Mouse (Mus musculus): Measurements from ENCODE around the gene Gas2l1. TPM values are rescaled to one million over a fixed set of nuclear protein-coding genes. Genes with fewer than 3 reads are reported as not detected.
"Not testable (repeated sequence)": the region's sequence is repeated elsewhere in the genome, so short reads cannot be mapped to it uniquely, and the experiment has no call there.

Gas2l1 gene
- polyA plus RNA-seq, 1 experiment from 2014 or later: 23.2 TPM

DNA sequence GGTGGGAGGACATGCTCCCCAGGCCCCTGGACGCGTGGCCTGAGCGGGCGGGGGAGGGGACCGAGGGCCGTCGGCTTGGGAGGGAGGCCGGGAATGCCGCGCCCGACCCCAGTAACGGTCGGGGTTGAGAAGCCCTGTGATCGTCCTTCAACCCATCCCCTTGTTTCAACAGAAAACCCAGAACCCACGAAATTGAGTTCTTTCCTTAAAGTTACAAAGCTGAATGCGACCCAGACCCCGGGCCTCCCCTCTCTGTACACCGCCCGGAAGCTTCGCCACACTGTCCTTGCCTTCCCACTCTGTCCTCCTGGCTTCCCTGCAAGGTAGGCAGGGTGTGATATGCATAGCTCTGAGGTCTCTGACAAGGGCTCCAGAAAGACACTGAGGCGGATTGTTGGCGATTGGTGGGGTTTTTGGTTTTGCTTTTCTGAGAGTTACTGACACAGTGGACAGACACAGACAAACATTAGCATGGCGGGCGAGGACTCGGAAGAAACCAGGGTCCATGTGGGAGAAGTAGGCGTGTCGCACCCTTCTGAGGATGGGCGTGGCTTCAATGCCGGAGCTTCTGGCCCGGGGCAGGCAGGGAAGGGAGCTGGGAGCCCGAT is 34.6 kb upstream of the Gas2l1 start:
- H3K4me1 ChIP-seq (ENCODE audit: control insufficient read depth, insufficient read depth, low read length): peaks cover 25% of the 10 kb centered on the region
- H3K27ac ChIP-seq (ENCODE audit: low read depth, low read length): peak overlapping the region; percentile 96
- 0 out of 2 replicates have a peak, but pooled peaks cover 2% of the 10 kb centered on the region for H3K36me3 ChIP-seq (ENCODE audit: control insufficient read depth, insufficient read depth, low read length)
- peak overlapping the region; percentile 99 for H3K9ac ChIP-seq (ENCODE audit: low read depth, low read length)
- H3K9me3 ChIP-seq (replicated peaks; ENCODE audit: control insufficient read depth, low read length): no peaks in the 10 kb centered on the region
- no peaks in the 10 kb centered on the region for H3K27me3 ChIP-seq (ENCODE audit: control insufficient read depth, insufficient read depth, low read length)
- peak; percentile 70 for ATAC-seq (replicated peaks; ENCODE audit: insufficient number of reproducible peaks, low FRiP score, low TSS enrichment)
- H3K4me2 ChIP-seq: peak overlapping the region; percentile 94
- H3K4me3 ChIP-seq (ENCODE audit: low read depth, low read length): peak overlapping the region; percentile 96
- WGBS (ENCODE audit: insufficient replicate concordance): under 1% methylated on average over 31 of the region's 31 CpGs

DNA sequence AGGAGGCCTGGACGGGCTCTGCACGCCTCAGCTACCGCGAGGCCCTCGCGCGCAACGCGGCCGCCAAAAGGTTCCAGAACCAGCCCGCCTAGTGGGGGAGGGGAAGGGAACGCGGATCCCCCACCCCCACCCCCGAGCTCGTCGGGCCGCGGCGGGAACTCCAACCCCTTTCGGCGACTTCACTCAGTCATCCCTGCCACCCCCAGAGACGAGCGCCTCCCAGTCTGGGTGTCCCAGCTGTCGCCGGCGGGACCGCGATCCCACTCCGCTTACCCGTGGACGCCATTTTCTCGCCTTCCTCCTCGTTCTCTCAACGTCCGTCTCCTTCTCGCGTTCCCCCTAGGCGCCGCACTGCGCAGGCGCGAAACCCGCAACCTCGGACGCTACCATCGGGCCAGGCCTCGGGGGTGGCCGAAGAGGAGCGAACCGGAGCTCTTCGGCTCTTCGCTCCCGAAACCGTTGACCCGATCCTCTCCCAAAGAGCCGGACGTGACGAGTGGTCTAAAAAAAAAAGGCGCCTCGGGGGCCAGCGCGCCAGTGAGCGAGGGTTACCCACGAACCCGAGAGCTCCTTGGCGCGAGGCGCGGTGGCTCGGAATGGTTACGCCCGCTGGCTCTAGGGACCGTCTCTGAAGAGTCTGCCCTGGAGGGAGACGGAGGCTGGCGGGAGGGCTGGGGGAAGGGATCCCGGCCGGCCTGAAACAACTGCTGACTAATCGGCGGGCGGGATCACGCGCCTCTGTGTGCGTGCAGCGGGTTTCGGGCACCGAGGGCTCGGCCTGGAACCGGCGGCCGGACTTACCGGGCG is 33.8 kb upstream of the Gas2l1 start, which contains the start of the genes Rhbdd3 and Ewsr1:
TSS of gene Rhbdd3 (plus strand) at position 191 of the 807 bp plus-strand sequence.
TSS of gene Ewsr1 (minus strand) at position 531 of the 807 bp plus-strand sequence.
- H3K4me1 ChIP-seq (ENCODE audit: control insufficient read depth, insufficient read depth, low read length): peaks cover 25% of the 10 kb centered on the region
- under 1% methylated on average over 79 of the region's 92 CpGs for WGBS (ENCODE audit: insufficient replicate concordance)
- ATAC-seq (replicated peaks; ENCODE audit: insufficient number of reproducible peaks, low FRiP score, low TSS enrichment): peak; percentile 89
- no peaks in the 10 kb centered on the region for H3K9me3 ChIP-seq (replicated peaks; ENCODE audit: control insufficient read depth, low read length)
- peak within 1 kb of the TSS; percentile 99 for H3K9ac ChIP-seq (ENCODE audit: low read depth, low read length)
- H3K4me3 ChIP-seq (ENCODE audit: low read depth, low read length): peak within 1 kb of the TSS; percentile 96
- H3K4me2 ChIP-seq: peak within 1 kb of the TSS; percentile 94
- H3K27ac ChIP-seq (ENCODE audit: low read depth, low read length): peak within 1 kb of the TSS; percentile 96
- no peaks in the 10 kb centered on the region for H3K27me3 ChIP-seq (ENCODE audit: control insufficient read depth, insufficient read depth, low read length)
- H3K36me3 ChIP-seq (ENCODE audit: control insufficient read depth, insufficient read depth, low read length): 0 out of 2 replicates have a peak, but pooled peaks cover 2% of the 10 kb centered on the region

DNA sequence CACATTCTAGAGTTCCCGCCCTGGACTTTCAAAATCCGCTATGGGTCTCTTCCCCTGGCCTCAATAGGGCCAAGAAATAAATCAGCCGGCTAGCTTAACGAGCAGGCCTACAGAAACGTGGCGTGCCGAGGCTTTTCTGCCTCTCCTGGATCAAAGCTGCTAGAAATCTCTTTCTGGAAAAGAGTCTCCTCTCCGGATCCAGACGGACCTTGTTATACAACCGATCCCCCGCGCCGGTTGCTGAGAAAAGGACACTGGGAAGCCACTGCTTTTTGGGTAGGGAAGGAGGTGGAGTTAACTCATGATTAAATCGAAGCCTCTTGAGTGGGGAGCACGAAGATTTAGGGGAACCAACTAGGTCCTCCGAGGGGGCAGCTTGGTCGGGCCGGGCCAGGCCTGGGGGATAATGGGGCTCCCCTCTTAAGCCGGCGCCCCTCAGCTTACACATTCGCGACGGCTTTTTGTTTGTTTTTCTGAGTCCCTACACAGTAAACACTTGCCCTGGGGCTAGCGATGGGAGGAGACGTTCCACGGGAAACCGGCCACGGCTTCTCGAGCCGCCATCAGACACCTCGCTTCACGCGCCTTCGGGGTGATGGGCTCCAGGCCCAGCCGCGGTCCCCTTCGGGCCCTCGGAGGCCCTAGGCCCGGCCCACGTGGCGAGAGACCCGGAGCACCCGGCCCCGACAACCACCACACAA is 33.1 kb upstream of the Gas2l1 start:
- 0 out of 2 replicates have a peak, but pooled peaks cover 2% of the 10 kb centered on the region for H3K36me3 ChIP-seq (ENCODE audit: control insufficient read depth, insufficient read depth, low read length)
- WGBS (ENCODE audit: insufficient replicate concordance): under 1% methylated on average over 44 of the region's 44 CpGs
- H3K27me3 ChIP-seq (ENCODE audit: control insufficient read depth, insufficient read depth, low read length): no peaks in the 10 kb centered on the region
- peak overlapping the region; percentile 96 for H3K4me3 ChIP-seq (ENCODE audit: low read depth, low read length)
- no peaks in the 10 kb centered on the region for H3K9me3 ChIP-seq (replicated peaks; ENCODE audit: control insufficient read depth, low read length)
- H3K9ac ChIP-seq (ENCODE audit: low read depth, low read length): peak overlapping the region; percentile 99
- H3K27ac ChIP-seq (ENCODE audit: low read depth, low read length): peak overlapping the region; percentile 96
- H3K4me2 ChIP-seq: peak overlapping the region; percentile 70
- ATAC-seq (replicated peaks; ENCODE audit: insufficient number of reproducible peaks, low FRiP score, low TSS enrichment): no peak
- H3K4me1 ChIP-seq (ENCODE audit: control insufficient read depth, insufficient read depth, low read length): peaks cover 25% of the 10 kb centered on the region

DNA sequence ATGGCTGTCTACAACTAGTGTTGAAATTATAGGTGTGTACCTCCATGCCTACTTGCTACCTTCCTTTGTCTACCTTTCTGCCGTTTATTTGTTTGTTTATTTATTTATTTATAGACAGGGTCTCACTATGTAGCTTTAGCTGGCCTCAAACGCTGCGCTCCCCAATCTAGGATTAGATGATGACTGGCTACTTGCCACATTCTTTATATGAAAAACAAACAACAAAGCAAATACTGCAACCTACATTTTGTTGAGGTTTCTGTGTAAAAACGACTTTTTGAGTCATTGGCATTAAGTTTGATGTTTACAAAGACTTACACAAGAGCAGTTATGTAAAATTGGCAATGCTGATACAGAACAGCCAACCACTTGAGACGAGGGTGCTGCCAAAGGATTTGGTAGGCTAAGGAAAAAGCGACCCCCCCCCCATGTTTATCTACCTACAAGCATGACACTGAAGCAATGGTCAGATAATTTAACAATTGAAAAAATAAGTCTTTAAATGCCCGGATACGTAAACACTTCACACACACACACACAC is 31.4 kb upstream of the Gas2l1 start:
- H3K4me1 ChIP-seq (ENCODE audit: control insufficient read depth, insufficient read depth, low read length): peaks cover 25% of the 10 kb centered on the region
- H3K9me3 ChIP-seq (replicated peaks; ENCODE audit: control insufficient read depth, low read length): no peaks in the 10 kb centered on the region
- H3K4me2 ChIP-seq: peak overlapping the region; percentile 70
- no peaks in the 10 kb centered on the region for H3K27me3 ChIP-seq (ENCODE audit: control insufficient read depth, insufficient read depth, low read length)
- WGBS (ENCODE audit: insufficient replicate concordance): 67% methylated on average over 8 of the region's 8 CpGs
- H3K9ac ChIP-seq (ENCODE audit: low read depth, low read length): peak overlapping the region; percentile 99; the same call in 1 of the 2 replicates
- no peak overlapping the region for H3K27ac ChIP-seq (ENCODE audit: low read depth, low read length)
- peaks cover 7% of the 10 kb centered on the region; the same call in 1 of the 2 replicates for H3K36me3 ChIP-seq (ENCODE audit: control insufficient read depth, insufficient read depth, low read length)
- H3K4me3 ChIP-seq (ENCODE audit: low read depth, low read length): peak overlapping the region; percentile 96
- no peak for ATAC-seq (replicated peaks; ENCODE audit: insufficient number of reproducible peaks, low FRiP score, low TSS enrichment)

DNA sequence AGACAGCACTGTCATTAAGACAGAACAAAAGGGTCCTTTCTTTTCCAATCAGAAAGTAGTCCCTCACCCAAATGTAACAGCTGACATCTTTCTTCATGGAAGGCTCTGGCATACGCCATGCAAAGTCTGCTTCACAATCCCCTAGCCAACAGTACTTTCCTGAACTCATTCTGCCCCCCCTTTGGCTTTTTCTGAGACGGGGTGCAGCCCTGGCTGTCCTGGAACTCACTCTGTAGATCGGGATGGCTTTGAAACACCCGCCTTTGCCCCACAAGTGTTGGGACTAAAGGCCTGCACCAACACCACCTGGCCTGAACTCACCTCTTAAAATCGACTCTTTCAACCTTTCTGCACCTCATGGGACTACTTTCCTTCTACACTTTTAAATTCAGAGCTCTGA is 30.8 kb upstream of the Gas2l1 start:
- H3K4me1 ChIP-seq (ENCODE audit: control insufficient read depth, insufficient read depth, low read length): peaks cover 24% of the 10 kb centered on the region
- WGBS (ENCODE audit: insufficient replicate concordance): 81% methylated on average over 5 of the region's 5 CpGs
- H3K4me2 ChIP-seq: peak overlapping the region; percentile 35
- 0 out of 2 replicates have a peak overlapping the region, but pooled peaks have one; percentile 24 for H3K9ac ChIP-seq (ENCODE audit: low read depth, low read length)
- H3K27ac ChIP-seq (ENCODE audit: low read depth, low read length): no peak overlapping the region
- H3K27me3 ChIP-seq (ENCODE audit: control insufficient read depth, insufficient read depth, low read length): no peaks in the 10 kb centered on the region
- no peak overlapping the region for H3K4me3 ChIP-seq (ENCODE audit: low read depth, low read length)
- peaks cover 7% of the 10 kb centered on the region; the same call in 1 of the 2 replicates for H3K36me3 ChIP-seq (ENCODE audit: control insufficient read depth, insufficient read depth, low read length)
- H3K9me3 ChIP-seq (replicated peaks; ENCODE audit: control insufficient read depth, low read length): no peaks in the 10 kb centered on the region
- ATAC-seq (replicated peaks; ENCODE audit: insufficient number of reproducible peaks, low FRiP score, low TSS enrichment): no peak

DNA sequence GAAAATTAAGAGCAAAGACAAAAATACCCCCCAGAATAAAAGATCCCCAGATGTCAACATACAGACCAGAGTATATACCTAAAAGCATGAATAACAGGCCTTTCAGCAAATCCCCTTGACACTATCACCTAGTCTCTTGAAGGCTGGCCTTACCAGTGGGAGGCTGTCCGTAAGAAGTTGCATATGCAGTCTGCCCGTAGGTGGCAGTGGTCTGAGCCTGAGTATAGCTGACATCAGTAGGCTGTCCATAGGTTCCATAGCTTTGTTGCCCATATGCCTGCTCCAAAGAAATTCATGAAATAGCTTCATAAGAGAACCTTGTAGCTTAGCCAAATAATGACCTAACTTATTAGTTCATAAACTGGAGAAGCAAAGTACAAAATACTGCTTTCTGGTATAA is 26.6 kb upstream of the Gas2l1 start:
- 53% methylated on average over 2 of the region's 2 CpGs for WGBS (ENCODE audit: insufficient replicate concordance)
- H3K4me1 ChIP-seq (ENCODE audit: control insufficient read depth, insufficient read depth, low read length): peaks cover 10% of the 10 kb centered on the region
- no peak overlapping the region for H3K4me2 ChIP-seq
- H3K9me3 ChIP-seq (replicated peaks; ENCODE audit: control insufficient read depth, low read length): no peaks in the 10 kb centered on the region
- H3K27ac ChIP-seq (ENCODE audit: low read depth, low read length): no peak overlapping the region
- H3K36me3 ChIP-seq (ENCODE audit: control insufficient read depth, insufficient read depth, low read length): peaks cover 28% of the 10 kb centered on the region
- no peaks in the 10 kb centered on the region for H3K27me3 ChIP-seq (ENCODE audit: control insufficient read depth, insufficient read depth, low read length)
- no peak overlapping the region for H3K4me3 ChIP-seq (ENCODE audit: low read depth, low read length)
- H3K9ac ChIP-seq (ENCODE audit: low read depth, low read length): no peak overlapping the region
- no peak for ATAC-seq (replicated peaks; ENCODE audit: insufficient number of reproducible peaks, low FRiP score, low TSS enrichment)

DNA sequence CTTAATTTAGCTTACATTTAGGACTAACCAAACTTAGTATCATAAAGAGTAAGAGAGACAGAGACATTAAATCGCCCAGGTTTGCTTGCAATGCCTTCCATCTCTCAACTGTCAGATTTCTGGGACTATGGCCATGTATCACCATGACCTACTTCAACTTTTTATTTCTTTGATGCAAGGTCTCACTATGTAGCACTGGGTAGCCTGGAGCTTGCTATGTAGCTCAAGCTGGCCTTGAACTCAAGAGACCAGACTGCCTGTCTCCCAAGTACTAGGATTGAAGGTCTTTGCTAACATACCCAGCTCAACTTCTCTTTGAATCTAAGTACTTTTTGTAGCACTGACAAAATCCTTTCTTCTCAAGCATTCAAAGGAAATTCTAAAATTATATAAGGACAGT is 24.0 kb upstream of the Gas2l1 start:
- ATAC-seq (replicated peaks; ENCODE audit: insufficient number of reproducible peaks, low FRiP score, low TSS enrichment): no peak
- Histone ChIP-seq H3K4me3 (ENCODE audit: low read depth, low read length) (no peak overlapping the region), H3K9ac (ENCODE audit: low read depth, low read length) (no peak overlapping the region), H3K27me3 (ENCODE audit: control insufficient read depth, insufficient read depth, low read length) (no peaks in the 10 kb centered on the region), H3K4me2 (no peak overlapping the region), H3K9me3 (replicated peaks; ENCODE audit: control insufficient read depth, low read length) (no peaks in the 10 kb centered on the region), H3K27ac (ENCODE audit: low read depth, low read length) (no peak overlapping the region), H3K4me1 (ENCODE audit: control insufficient read depth, insufficient read depth, low read length) (no peaks in the 10 kb centered on the region), H3K36me3 (ENCODE audit: control insufficient read depth, insufficient read depth, low read length) (peaks cover 47% of the 10 kb centered on the region)
- 88% methylated on average over 1 of the region's 1 CpGs for WGBS (ENCODE audit: insufficient replicate concordance)

DNA sequence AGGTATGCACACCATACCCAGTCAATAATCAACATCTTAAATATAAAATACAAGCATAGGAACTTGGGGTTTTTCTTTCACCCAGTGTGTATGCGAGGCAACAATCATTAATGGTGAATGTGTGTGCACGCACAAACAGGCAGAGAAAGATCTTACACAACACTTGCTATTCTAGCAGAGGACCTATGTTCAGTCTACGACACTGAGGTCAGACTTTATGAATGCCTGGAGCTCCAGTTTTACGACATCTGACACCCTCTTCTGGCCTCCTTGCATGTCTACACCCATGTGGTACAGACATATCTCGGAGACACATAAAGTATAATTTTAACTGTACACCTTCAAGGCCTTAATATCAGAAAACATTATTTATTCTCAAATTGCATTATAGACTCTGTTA is 11.7 kb upstream of the Gas2l1 start:
- not testable (repeated sequence) for H3K4me2 ChIP-seq; H3K27me3 ChIP-seq (ENCODE audit: control insufficient read depth, insufficient read depth, low read length); H3K27ac ChIP-seq (ENCODE audit: low read depth, low read length); H3K4me3 ChIP-seq (ENCODE audit: low read depth, low read length); ATAC-seq (replicated peaks; ENCODE audit: insufficient number of reproducible peaks, low FRiP score, low TSS enrichment); H3K9me3 ChIP-seq (replicated peaks; ENCODE audit: control insufficient read depth, low read length); H3K9ac ChIP-seq (ENCODE audit: low read depth, low read length); H3K4me1 ChIP-seq (ENCODE audit: control insufficient read depth, insufficient read depth, low read length)
- H3K36me3 ChIP-seq (ENCODE audit: control insufficient read depth, insufficient read depth, low read length): peaks cover 35% of the 10 kb centered on the region
- 96% methylated on average over 4 of the region's 5 CpGs for WGBS (ENCODE audit: insufficient replicate concordance)

Data from heart, embryonic 11.5 days (tissue).